Comparison of ENCODE assay signal across 23 mouse cellular contexts in genomic region chr1:73728377-73728776, GRCm38 (mm10).
DNase-seq lines count a peak whose midpoint lies in the region; ATAC-seq and TF ChIP-seq lines count a peak whose summit lies in the region.
"Had no signal": no experiment of that assay in that cellular context is flagged by ENCODE, and none has a peak within 500 bp of the region (broad histone marks: within the 10 kb centered on the region; RNA-seq: fewer than 3 reads in every experiment).

No protein-coding gene starts in this region.

- no peak for TF ChIP-seq POLR2A in limb, embryonic 14.5 days (IDR thresholded peaks at IDR 0.05; ENCODE audit: borderline replicate concordance, extremely low read depth, insufficient read depth, insufficient read length)

- ATAC-seq in embryonic facial prominence, embryonic 14.5 days (ENCODE audit: low read depth) = no peak
- no peak for ATAC-seq in limb, embryonic 14.5 days (ENCODE audit: low FRiP score, low read depth)
- ATAC-seq in lung, embryonic 15.5 days (ENCODE audit: borderline replicate concordance, extremely low read depth, low FRiP score, low TSS enrichment) = peak; percentile 88
- peak; percentile 89 for ATAC-seq in lung, postnatal 0 days
- ATAC-seq: activated CD4-positive, CD25-positive, alpha-beta regulatory T cell, adult 4 months; CD4-positive, CD25-positive, alpha-beta regulatory T cell, adult 4 months; forebrain, embryonic 13.5 days; forebrain, embryonic 15.5 days; Patski had no signal

- no peaks in the 10 kb centered on the region for H3K36me3 ChIP-seq in embryonic facial prominence, embryonic 14.5 days (ENCODE audit: control insufficient read depth, insufficient read depth, low read length)
- H3K36me3 ChIP-seq in embryonic facial prominence, embryonic 10.5 days (replicated peaks) = no peaks in the 10 kb centered on the region
- H3K36me3 ChIP-seq in limb, embryonic 14.5 days (ENCODE audit: control insufficient read depth, insufficient read depth, low read length) = no peaks in the 10 kb centered on the region; the same call in 1 of the 2 replicates
- H3K36me3 ChIP-seq in limb, embryonic 10.5 days = no peaks in the 10 kb centered on the region
- no peaks in the 10 kb centered on the region for H3K36me3 ChIP-seq in lung, embryonic 15.5 days
- no peaks in the 10 kb centered on the region for H3K36me3 ChIP-seq in lung, postnatal 0 days (ENCODE audit: insufficient read depth, low read length)
- H3K36me3 ChIP-seq: embryonic facial prominence, embryonic 13.5 days; forebrain, embryonic 15.5 days; G1E had no signal

- TF ChIP-seq EP300 in lung, postnatal 0 days (IDR thresholded peaks at IDR 0.05) = peak; percentile 34

- H3K4me1 ChIP-seq in embryonic facial prominence, embryonic 14.5 days (ENCODE audit: control insufficient read depth, insufficient read depth, low read length) = 0 out of 2 replicates have a peak, but pooled peaks cover 4% of the 10 kb centered on the region
- H3K4me1 ChIP-seq in embryonic facial prominence, embryonic 10.5 days = no peaks in the 10 kb centered on the region
- H3K4me1 ChIP-seq in limb, embryonic 14.5 days (ENCODE audit: control insufficient read depth, insufficient read depth, low read length) = no peaks in the 10 kb centered on the region
- no peaks in the 10 kb centered on the region for H3K4me1 ChIP-seq in limb, embryonic 10.5 days
- peaks cover 10% of the 10 kb centered on the region; the same call in 1 of the 2 replicates for H3K4me1 ChIP-seq in lung, embryonic 15.5 days
- no peaks in the 10 kb centered on the region for H3K4me1 ChIP-seq in lung, postnatal 0 days (ENCODE audit: insufficient read depth, low read depth, low read length)
- H3K4me1 ChIP-seq: embryonic facial prominence, embryonic 13.5 days; forebrain, embryonic 13.5 days; forebrain, embryonic 15.5 days had no signal

- H3K9ac ChIP-seq in embryonic facial prominence, embryonic 14.5 days (ENCODE audit: low read depth, low read length) = no peak overlapping the region
- H3K9ac ChIP-seq in limb, embryonic 14.5 days (ENCODE audit: low read depth, low read length, severe bottlenecking) = no peak overlapping the region
- H3K9ac ChIP-seq in lung, embryonic 15.5 days = no peak overlapping the region
- no peak overlapping the region for H3K9ac ChIP-seq in lung, postnatal 0 days (replicated peaks; ENCODE audit: low read depth)
- H3K9ac ChIP-seq: embryonic facial prominence, embryonic 13.5 days; forebrain, embryonic 13.5 days; forebrain, embryonic 15.5 days had no signal

- no peaks in the 10 kb centered on the region for H3K9me3 ChIP-seq in embryonic facial prominence, embryonic 14.5 days (ENCODE audit: control insufficient read depth, low read length)
- H3K9me3 ChIP-seq in embryonic facial prominence, embryonic 10.5 days = 0 out of 2 replicates have a peak, but pooled peaks cover 3% of the 10 kb centered on the region
- H3K9me3 ChIP-seq in limb, embryonic 14.5 days (ENCODE audit: control insufficient read depth, low read length) = no peaks in the 10 kb centered on the region
- no peaks in the 10 kb centered on the region for H3K9me3 ChIP-seq in limb, embryonic 10.5 days (replicated peaks)
- H3K9me3 ChIP-seq in lung, embryonic 15.5 days = peaks cover 4% of the 10 kb centered on the region; the same call in 1 of the 2 replicates
- no peaks in the 10 kb centered on the region for H3K9me3 ChIP-seq in lung, postnatal 0 days (ENCODE audit: low read length)
- H3K9me3 ChIP-seq: embryonic facial prominence, embryonic 13.5 days; forebrain, embryonic 13.5 days; forebrain, embryonic 15.5 days; G1E had no signal

- H3K4me2 ChIP-seq in embryonic facial prominence, embryonic 14.5 days (ENCODE audit: low read depth, low read length) = no peak overlapping the region
- no peak overlapping the region for H3K4me2 ChIP-seq in limb, embryonic 14.5 days (replicated peaks; ENCODE audit: low read depth, low read length, severe bottlenecking)
- no peak overlapping the region for H3K4me2 ChIP-seq in lung, embryonic 15.5 days
- no peak overlapping the region for H3K4me2 ChIP-seq in lung, postnatal 0 days (replicated peaks; ENCODE audit: low read depth, low read length)
- H3K4me2 ChIP-seq: embryonic facial prominence, embryonic 13.5 days; forebrain, embryonic 13.5 days; forebrain, embryonic 15.5 days had no signal

- 74% methylated on average over 1 of the region's 1 CpGs for WGBS in embryonic facial prominence, embryonic 14.5 days
- WGBS in embryonic facial prominence, embryonic 10.5 days = 86% methylated on average over 1 of the region's 1 CpGs
- 96% methylated on average over 1 of the region's 1 CpGs for WGBS in limb, embryonic 14.5 days
- WGBS in limb, embryonic 10.5 days = 91% methylated on average over 1 of the region's 1 CpGs
- 29% methylated on average over 1 of the region's 1 CpGs for WGBS in lung, embryonic 15.5 days
- WGBS in lung, postnatal 0 days = 70% methylated on average over 1 of the region's 1 CpGs

- no peaks in the 10 kb centered on the region for H3K27me3 ChIP-seq in embryonic facial prominence, embryonic 14.5 days (replicated peaks; ENCODE audit: control insufficient read depth, insufficient read depth, low read length)
- H3K27me3 ChIP-seq in embryonic facial prominence, embryonic 10.5 days (replicated peaks; ENCODE audit: low read depth, poor library complexity, severe bottlenecking) = no peaks in the 10 kb centered on the region
- H3K27me3 ChIP-seq in limb, embryonic 14.5 days (ENCODE audit: control insufficient read depth, insufficient read depth, low read length) = no peaks in the 10 kb centered on the region
- H3K27me3 ChIP-seq in limb, embryonic 10.5 days (ENCODE audit: low read depth, poor library complexity, severe bottlenecking) = no peaks in the 10 kb centered on the region
- H3K27me3 ChIP-seq in lung, embryonic 15.5 days = no peaks in the 10 kb centered on the region
- H3K27me3 ChIP-seq in lung, postnatal 0 days (replicated peaks; ENCODE audit: insufficient read depth, low read length) = no peaks in the 10 kb centered on the region
- H3K27me3 ChIP-seq: embryonic facial prominence, embryonic 13.5 days; forebrain, embryonic 13.5 days; forebrain, embryonic 15.5 days had no signal

- peak; percentile 42 for DNase-seq in embryonic facial prominence, embryonic 14.5 days (ENCODE audit: low spot score)
- no peak for DNase-seq in embryonic facial prominence, embryonic 10.5 days (ENCODE audit: low spot score)
- peak; percentile 28 for DNase-seq in limb, embryonic 14.5 days (ENCODE audit: low spot score)
- DNase-seq in limb, embryonic 10.5 days (ENCODE audit: low spot score) = no peak
- no peak for DNase-seq in lung, postnatal 14 days
- DNase-seq in lung, postnatal 0 days (ENCODE audit: low spot score) = peak; percentile 83
- no peak for DNase-seq in lung, adult 18-20 months
- DNase-seq: adrenal gland, adult 8-10 months; adrenal gland, postnatal 36 days; B cell, adult 2 months; cerebellum, adult 11-12 months; cerebellum, adult 2 months; cerebellum, adult 9-10 months; cerebellum, postnatal 10 days; cerebellum, postnatal 25 days had no signal

- H3K27ac ChIP-seq in embryonic facial prominence, embryonic 14.5 days (replicated peaks; ENCODE audit: low read depth, low read length) = no peak overlapping the region
- H3K27ac ChIP-seq in embryonic facial prominence, embryonic 10.5 days (replicated peaks) = no peak overlapping the region
- no peak overlapping the region for H3K27ac ChIP-seq in limb, embryonic 14.5 days (replicated peaks; ENCODE audit: low read depth, low read length)
- H3K27ac ChIP-seq in limb, embryonic 10.5 days = no peak overlapping the region
- no peak overlapping the region for H3K27ac ChIP-seq in lung, embryonic 15.5 days
- no peak overlapping the region for H3K27ac ChIP-seq in lung, postnatal 0 days (ENCODE audit: low read length)
- H3K27ac ChIP-seq: embryonic facial prominence, embryonic 13.5 days; forebrain, embryonic 13.5 days; forebrain, embryonic 15.5 days had no signal

- TF ChIP-seq CTCF in lung, postnatal 0 days (IDR thresholded peaks at IDR 0.05) = no peak

- H3K4me3 ChIP-seq in embryonic facial prominence, embryonic 14.5 days (ENCODE audit: low read depth, low read length) = no peak overlapping the region
- no peak overlapping the region for H3K4me3 ChIP-seq in embryonic facial prominence, embryonic 10.5 days
- no peak overlapping the region for H3K4me3 ChIP-seq in limb, embryonic 14.5 days (replicated peaks; ENCODE audit: low read length)
- no peak overlapping the region for H3K4me3 ChIP-seq in limb, embryonic 10.5 days
- no peak overlapping the region for H3K4me3 ChIP-seq in lung, embryonic 15.5 days
- no peak overlapping the region for H3K4me3 ChIP-seq in lung, postnatal 0 days (ENCODE audit: low read depth, low read length)
- H3K4me3 ChIP-seq: embryonic facial prominence, embryonic 13.5 days; forebrain, embryonic 13.5 days; forebrain, embryonic 15.5 days had no signal

Comparison
In these comparisons a context has a peak if more than half of its experiments do, and no peak if none do; other contexts are left out.
1. DNase-seq: peak in embryonic facial prominence, embryonic 14.5 days (single experiment), limb, embryonic 14.5 days (single experiment) and lung, postnatal 0 days (single experiment); none in embryonic facial prominence, embryonic 10.5 days (single experiment), limb, embryonic 10.5 days (single experiment), lung, postnatal 14 days (single experiment) and lung, adult 18-20 months (0 of 2).
2. ATAC-seq: peak in lung, embryonic 15.5 days (single experiment) and lung, postnatal 0 days (single experiment); none in embryonic facial prominence, embryonic 14.5 days (single experiment) and limb, embryonic 14.5 days (single experiment).